Mouse (Mus musculus): ENCODE results near the gene Stard10.

Gene Stard10

DNA sequence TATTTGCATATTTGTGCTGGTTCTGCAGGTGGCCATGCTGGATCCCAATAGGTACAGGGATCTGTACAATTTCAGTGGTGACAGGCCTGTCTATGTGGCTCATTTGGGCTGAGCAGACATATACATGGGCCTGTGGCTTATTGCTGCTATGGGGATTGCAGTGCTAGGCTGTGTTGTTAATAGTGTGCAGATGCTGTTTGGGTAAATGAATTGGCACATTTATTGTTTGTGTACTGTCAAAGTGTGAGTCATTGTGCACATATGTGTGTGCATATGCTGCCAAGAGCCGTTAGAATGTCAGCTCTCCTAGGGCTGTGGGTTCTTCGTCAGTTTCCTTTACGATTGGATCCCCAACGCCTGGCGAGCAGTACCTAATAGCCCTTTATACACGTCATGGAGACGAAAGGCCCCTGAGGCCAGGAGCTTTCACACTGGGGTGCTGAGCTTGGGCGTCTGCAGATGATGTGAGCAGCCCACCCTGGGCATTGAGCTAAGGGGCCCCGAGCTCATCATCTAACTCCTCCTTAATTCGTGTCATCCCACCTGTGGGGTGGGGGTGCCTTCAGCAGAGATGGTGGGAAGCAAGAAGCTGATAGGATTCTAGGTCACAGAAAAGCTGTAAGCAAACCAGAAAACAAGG, 59.9 kb downstream of the Stard10 start:
- no peak for DNase-seq

DNA sequence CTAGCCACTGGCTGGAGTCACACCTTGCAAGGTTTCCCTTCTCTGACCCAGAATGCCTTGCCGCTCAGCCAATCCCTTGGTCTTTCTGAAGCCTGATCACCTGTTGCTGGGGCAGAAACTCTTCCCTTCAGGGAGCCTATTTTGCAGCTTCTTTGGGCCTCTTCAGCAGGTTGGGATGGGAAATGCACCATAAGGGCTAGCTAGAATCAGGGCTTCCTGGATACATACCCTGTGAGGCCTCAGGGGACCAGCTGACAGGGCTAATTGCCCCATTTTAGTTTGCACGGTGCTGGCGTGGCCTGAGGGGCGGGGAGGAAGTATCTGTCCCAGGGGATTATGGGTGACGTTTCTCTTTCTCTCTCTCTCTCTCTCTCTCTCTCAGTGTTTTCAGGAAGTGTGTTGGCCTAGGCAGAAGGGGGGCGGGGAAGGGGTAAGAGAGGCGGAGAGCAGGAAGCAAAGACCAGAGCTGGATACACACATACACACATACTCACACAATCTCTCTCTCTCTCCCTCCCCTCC, 60.9 kb downstream of the Stard10 start:
- peak; percentile 86 for DNase-seq

DNA sequence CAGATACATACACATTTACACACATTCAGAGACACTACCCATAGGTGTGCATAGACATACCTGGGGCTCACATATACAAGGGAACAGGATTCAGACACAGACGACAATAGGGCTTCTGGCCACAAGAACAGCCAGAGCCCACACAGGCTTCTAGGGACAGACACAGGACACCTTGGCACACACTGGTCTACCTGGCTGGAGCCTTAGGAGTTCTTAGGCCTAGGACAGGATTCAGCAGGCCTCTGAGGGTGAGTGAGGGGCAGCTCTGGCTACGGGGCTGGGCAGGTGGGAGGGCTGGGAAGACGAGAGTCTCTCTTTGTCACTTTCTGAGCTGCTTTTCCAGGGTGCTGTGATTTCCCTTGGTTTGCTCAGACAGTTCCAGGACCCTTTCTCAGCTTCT, 61.4 kb downstream of the Stard10 start:
- DNase-seq: no peak

DNA sequence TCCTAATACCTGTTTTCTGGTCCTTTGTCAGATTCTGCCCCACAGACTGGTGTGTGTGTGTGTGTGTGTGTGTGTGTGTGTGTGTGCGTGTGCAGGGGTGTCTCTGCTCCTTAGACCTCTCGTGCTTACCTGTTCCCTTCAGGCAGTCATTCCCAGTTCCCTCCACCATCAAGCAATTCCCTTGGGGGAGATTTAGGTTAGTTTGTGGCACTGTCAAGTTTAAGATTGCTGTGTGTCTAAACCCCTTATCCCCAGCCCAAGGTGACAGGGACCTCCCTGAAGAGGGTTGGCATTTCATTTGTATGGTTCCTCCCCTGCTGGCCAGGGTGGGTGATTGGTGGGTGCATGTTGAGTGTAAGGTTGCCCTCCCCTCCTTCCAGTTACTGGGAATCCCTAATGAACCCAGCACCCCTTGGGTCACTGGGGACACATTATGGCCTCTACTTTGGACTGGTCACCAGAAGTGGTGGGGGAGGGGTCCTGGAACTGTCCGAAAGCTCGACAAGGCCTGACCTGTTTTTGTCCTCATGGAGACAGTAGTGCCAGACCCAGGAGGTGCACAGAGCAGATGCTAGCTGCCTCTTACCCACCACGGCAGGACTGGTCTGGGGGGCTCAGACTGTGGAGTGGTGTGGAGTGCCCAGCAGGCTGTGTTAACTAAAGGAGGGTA, 62.0 kb downstream of the Stard10 start:
- DNase-seq: peak; percentile 58

DNA sequence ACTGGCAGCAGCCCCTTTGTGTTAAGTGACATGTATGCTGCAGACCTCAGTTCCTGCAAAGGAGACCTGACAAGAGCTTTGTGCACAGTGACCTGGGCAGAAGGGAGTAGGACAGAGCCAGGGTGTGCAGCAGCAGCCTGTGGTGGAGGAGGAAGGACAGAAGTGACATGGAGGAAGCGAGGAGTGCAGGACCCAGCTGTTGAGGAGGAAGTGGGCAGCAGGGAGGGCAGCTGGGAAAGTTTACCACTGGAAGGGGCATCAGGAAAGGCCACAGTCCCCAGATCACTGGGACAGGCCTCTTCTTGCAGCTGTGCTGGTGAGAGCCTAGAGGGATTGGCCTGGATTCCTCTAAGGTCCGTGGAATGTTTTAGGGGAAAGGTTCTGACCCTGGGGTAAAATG, 62.8 kb downstream of the Stard10 start:
- no peak for DNase-seq

DNA sequence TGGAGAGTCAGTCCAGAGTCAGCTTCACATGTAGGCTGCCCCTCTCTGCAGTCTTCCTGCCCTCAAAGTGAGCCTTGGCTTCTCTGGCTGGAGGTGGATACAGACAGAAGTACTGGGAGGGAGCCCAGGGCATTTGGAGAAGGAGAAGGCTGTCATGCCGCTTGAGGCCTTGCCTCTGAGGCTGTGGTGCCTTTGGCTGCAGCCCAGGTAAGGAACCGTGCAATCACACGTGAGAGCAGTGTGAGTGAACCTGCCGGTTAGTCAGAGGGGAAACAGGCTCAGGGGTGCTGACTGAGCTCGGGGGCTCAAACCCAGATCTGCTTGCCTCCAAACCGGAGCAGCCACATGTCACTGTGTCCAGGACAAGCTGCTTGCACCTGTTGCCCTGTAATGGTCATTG, 64.6 kb downstream of the Stard10 start:
- DNase-seq: peak; percentile 49

DNA sequence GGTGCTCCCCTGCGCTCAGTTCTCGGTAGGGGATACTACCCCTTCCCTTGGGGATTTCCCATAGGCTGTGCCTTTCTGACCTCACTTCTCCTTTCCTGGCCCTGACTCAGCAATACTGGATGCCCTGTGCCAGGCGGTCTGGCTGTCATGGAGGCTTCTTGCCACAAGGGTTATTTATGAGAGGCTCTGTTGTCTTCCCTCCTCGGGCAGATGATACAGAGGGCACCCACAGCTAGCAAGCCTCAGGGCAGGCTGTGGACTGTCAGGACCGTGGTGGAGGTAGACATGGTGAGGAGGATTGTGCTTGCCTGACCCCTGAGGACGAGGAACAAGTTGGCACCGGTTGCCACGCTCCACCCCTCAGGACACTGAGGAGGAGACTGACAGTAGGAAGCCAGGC, 65.5 kb downstream of the Stard10 start:
- peak; percentile 43 for DNase-seq

DNA sequence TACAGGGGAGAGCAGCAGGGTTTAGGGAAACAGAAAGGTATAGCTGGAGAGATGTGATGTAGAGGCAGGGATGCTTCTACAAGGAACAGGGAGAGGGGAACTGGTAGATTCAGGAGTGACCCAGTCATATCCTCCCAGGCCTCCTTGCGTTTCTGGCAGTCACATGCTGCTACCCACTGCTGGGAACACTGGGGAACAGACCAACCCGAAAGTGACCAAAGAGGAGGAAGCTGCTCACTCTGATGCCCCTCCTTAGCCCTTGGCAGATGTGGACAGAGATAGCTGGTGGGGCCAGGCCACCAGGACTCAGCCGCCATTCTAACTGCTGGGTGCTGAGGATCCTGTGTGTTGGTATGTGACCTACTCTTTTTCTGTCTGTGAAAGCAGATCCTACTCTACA, 66.9 kb downstream of the Stard10 start:
- DNase-seq: no peak

DNA sequence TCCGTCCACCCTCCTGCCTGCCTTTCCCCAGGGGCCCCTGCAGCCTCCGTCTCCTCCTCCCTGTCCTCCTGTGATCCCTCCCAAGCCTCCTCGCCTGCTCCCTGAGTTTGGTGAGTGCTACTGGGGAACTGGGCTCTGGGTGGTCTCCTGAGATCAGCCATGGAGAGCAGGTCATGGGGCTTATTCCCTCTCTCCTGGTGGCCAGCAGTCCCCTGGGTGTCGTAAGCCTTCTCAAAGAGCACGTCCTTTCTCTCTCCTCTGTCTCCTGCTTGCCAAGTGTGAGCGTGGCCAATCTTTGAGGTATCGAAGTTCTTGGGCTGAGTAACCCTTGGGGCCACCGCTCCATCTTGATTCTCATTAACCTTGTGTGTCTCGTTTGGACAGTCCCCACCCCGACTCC, 68.0 kb downstream of the Stard10 start:
- no peak for DNase-seq

DNA sequence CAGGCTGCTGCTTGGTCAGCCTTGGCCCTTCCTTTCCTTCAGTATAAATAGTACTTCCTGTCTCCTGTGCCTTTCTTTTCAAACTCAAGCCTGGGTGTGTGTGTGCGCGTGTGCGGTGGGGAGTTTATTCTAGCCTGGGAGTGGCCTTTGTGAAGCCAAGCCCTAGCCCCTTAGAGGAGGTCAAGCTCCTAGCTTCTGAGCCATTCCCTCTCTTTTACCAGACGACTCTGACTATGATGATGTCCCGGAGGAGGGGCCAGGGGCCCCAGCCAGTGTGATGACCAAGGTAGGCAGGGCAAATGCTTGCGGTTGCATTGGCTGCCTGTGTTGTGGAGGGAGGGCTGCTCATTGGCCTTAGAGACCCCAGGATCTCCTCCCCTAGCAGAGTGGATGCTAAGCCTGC, 68.4 kb downstream of the Stard10 start:
- DNase-seq: peak; percentile 49

DNA sequence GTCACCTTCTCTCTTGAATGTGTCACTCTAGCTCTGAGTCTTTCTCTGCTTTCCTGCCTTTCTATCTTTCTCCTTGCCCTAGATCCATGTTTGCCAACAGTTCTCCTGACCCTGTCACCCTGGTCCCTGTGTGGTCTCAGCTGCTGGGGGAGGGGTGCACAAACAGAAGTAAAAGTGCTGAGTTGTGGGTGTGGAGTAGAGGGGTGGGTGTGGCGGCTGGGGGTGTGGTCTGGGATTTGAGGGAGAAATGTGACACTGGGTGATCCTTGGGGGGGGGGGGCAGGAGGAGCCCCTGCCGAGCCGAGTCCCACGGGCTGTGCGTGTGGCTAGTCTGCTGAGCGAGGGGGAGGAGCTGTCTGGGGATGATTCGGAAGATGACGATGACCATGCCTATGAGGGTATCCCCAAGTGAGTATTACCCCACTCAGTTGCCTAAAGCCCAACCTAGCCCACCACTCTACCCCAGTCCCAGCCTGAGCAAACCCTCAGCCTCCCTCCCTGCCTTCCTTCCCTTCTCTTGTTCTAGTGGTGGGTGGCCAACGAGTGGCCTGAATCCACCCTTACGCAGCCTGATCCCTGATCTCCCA, 69.1 kb downstream of the Stard10 start:
- DNase-seq: peak; percentile 50

DNA sequence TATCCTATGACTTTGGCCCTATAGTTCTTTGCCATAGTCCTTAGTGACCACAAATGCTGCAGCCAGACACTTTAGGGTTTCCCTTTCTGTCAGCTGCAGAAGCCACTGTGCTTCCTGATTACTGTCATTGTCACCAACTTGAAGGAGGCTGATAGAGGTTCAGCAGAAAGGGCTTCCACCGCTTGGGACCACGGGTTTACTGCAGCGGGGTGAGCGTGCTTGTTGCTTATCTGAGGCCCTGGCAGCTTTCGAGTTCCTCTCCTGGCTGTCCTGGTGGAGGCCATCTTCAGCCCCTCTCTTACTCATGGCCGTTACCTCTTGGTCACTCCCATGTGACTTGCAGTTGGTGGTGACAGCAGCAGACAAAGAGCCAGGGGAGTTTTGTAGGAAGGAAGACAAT, 72.4 kb downstream of the Stard10 start:
- DNase-seq: no peak

DNA sequence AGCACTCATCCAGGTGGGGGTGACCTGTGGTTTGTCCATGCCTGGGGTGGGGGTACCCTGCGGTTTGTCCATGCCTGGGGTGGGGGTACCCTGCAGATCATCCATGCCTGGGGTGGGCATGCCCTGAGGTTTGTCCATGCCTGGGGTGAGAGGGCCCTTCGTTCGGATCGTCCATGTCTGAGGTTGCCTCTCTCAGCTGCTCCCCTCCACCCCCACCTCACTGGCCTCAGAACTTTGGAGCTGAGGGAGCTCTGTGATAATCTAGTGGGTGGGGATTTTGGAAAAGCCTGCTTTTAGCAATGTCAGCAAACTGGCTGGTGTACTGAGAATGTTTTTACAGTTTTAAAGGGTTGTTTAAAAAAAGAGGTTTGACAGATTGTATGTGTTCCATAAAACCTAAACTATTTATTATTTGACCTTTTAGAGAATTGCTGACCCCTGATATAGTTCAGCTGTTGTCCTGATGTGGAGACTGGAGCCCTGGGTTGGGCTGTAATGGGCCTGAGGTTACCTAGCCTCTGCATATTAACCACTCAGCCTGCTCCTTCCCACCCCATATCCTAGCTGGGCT, 75.1 kb downstream of the Stard10 start:
- no peak for DNase-seq

DNA sequence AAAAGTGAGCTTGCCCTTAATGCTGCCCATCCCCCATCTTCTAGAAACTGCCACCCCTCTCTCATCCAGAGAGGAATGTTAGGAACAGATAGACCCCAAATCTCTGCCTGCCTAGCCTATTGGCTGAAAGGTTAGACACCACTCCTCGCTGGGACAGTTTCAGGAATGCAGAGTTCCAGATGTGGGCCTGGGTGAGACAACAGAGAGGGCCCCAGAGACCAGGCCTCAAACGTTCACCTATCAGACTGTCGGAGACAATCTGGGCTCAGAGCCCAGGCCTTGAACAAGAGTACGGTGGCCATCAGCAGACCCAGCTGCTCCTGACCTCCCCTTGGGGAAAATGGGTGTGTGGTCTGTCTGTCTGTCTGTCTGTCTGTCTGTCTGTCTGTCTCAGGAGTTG, 76.1 kb downstream of the Stard10 start:
- DNase-seq: no peak

DNA sequence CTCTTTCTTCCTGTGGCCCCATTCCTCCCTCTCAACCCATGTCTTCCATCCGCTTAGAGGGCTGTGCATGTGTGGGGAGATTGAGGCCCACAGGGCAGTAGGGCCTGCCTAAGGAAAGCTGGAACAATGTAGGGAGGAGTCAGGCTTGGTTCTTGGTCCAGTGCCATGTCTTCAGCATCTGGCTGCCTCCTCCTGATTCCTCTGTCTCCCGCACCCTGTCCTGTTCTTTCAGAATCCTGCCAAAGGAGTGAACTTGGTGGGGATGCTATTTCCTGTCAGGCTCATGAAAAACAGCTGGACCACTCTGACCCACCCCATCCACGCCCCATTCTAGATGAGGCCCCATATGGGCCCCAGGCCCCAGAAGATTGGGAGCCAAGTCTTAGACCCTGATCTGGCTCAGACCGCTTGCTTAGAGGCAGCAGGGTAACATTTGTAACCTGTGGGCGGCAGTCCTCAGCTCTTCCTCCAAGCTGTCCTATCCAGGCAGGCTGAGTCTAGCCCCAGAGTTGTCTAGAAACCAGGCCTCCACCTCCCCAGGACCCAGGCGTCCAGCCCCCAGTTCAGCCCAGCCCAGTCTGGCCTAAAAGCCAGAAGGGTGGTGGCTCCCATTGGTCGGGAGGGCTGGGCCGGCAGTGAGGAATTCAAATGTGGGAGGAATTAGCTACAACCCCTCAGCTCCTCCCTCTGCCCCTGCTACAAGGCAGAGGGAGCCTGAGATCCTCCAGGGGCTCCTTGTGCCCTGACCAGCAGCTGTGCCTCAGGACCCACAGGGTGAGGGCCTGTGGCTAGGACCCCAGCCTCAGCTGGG, 77.0 kb downstream of the Stard10 start:
- DNase-seq: peak; percentile 78

DNA sequence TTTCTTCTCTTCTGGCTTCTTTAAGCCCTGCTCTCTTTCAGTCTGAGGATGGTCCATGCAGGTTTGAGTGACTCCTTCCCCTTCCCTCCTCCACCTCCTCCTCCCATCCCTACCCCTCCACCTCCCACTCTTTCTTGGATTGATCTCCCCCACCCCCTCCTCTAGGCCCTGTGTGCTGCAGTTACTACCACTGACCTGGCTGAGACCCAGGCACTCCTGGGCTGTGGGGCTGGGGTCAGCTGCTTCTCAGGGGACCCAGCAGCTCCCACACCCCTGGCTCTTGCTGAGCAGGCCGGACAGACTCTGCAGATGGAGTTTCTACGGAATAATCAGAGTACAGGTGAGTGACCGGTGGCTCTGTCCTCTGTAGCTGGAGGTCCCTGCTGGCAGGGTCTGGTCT, 77.7 kb downstream of the Stard10 start:
- no peak for DNase-seq

DNA sequence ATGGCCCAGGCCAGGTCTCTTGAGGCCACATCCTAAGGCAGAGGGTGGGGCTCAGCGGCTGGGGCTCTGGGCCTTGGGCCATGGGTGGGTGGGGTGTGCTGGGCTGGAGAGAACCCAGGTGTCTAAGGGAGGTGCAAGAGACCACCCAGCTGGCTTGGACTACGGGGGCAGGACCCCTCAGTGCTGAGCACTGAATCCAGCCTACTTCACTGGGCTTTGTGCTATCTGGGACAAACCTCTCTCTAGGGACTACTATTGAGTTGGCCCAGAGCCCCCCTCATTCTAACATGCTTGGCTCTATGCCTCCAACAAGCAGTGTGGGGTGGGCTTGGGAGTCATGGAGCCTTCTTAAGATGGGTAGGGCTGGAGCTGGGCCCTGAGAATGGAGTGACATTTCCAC, 78.6 kb downstream of the Stard10 start:
- peak; percentile 52 for DNase-seq

All from kidney, postnatal 14 days (tissue).